Mouse (Mus musculus): Measurements from ENCODE around the gene Art5. TPM values are rescaled to one million over a fixed set of nuclear protein-coding genes. Genes with fewer than 3 reads are reported as not detected.
"Not testable (repeated sequence)": the region's sequence is repeated elsewhere in the genome, so short reads cannot be mapped to it uniquely, and the experiment has no call there.

Gene Art5
- polyA plus RNA-seq, 1 experiment = not detected

DNA sequence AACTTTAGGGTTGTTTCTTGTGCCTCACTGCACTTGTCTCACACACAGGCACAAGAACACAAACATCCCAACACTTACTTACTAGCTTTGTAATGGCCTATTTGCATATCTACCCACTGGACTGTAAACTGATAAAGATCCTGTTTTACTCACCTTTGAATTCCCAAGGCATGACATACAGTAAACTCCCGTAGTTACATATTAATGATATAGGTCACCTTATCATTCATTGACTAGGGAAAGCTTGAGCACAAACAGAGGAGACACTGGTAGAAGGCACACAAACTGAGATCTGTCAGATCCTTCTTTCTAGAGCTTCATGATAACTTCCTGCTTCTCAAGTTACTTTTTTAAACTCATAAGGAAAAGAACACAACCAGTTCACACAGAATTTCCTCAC lies 47.1 kb downstream of the Art5 start:
- Histone ChIP-seq H3K4me3 (ENCODE audit: insufficient read depth, low read depth, low read length) (no peak overlapping the region), H3K27ac (replicated peaks; ENCODE audit: low read depth, low read length) (no peak overlapping the region), H3K4me1 (ENCODE audit: control insufficient read depth, insufficient read depth, insufficient read length, low read length) (peaks cover 9% of the 10 kb centered on the region; the same call in 1 of the 2 replicates)

DNA sequence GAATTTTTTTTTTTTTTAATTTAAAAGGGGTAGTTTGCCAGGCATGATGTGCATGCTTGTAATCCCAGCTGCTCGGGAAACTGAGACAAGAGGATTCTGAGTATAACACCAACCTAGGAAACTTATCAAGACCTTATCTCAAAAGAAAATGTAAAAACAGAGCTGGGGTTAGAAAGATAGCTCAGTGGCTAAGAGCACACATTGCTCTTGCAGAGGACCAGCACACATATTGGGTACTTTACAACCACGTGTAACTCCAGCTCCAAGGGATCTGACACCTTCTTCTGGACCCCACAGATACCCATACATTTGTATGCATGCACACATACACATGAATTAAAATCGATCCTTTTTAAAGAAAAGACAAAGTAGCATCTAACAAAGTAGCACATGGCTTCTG lies 47.9 kb downstream of the Art5 start:
- H3K4me1 ChIP-seq (ENCODE audit: control insufficient read depth, insufficient read depth, insufficient read length, low read length) = peaks cover 7% of the 10 kb centered on the region; the same call in 1 of the 2 replicates
- H3K4me3 ChIP-seq (ENCODE audit: insufficient read depth, low read depth, low read length) = no peak overlapping the region
- no peak overlapping the region for H3K27ac ChIP-seq (replicated peaks; ENCODE audit: low read depth, low read length)

- not testable (repeated sequence) for H3K27ac ChIP-seq (replicated peaks; ENCODE audit: low read depth, low read length); H3K4me1 ChIP-seq (ENCODE audit: control insufficient read depth, insufficient read depth, insufficient read length, low read length); H3K4me3 ChIP-seq (ENCODE audit: insufficient read depth, low read depth, low read length)
Observed at GRCm38 (mm10) chr7:102048524-102048923, 60.8 kb downstream of the Art5 start.

Other genes starting within 250 kb of the Art5 start
- gene Anapc15, start 245.8 kb downstream of the Art5 start, polyA plus RNA-seq (2012; ENCODE audit: insufficient read depth, insufficient read length, missing spikeins) = 36.9 and 39.2 TPM in 2 replicates
- not detected in 2 replicates for gene Folr1, start 238.7 kb downstream of the Art5 start, polyA plus RNA-seq (2012; ENCODE audit: insufficient read depth, insufficient read length, missing spikeins)
- 169 and 170 TPM in 2 replicates for gene Lamtor1, start 203.6 kb downstream of the Art5 start, polyA plus RNA-seq (2012; ENCODE audit: insufficient read depth, insufficient read length, missing spikeins)
- gene Tomt, start 203.1 kb downstream of the Art5 start, polyA plus RNA-seq (2012; ENCODE audit: insufficient read depth, insufficient read length, missing spikeins) = not detected in 2 replicates
- 9.6 and 25.0 TPM in 2 replicates for gene Lrrc51, start 175.6 kb downstream of the Art5 start, polyA plus RNA-seq (2012; ENCODE audit: insufficient read depth, insufficient read length, missing spikeins)
- 55.8 and 74.0 TPM in 2 replicates for gene Numa1, start 175.4 kb downstream of the Art5 start, polyA plus RNA-seq (2012; ENCODE audit: insufficient read depth, insufficient read length, missing spikeins)
- gene Il18bp, start 90.8 kb downstream of the Art5 start, polyA plus RNA-seq (2012; ENCODE audit: insufficient read depth, insufficient read length, missing spikeins) = 9.8 and 12.0 TPM in 2 replicates
- 14.8 and 17.2 TPM in 2 replicates for gene Rnf121, start 44.0 kb downstream of the Art5 start, polyA plus RNA-seq (2012; ENCODE audit: insufficient read depth, insufficient read length, missing spikeins)
- 7.8 and 10.0 TPM in 2 replicates for gene Xndc1, start 44.0 kb downstream of the Art5 start, polyA plus RNA-seq (2012; ENCODE audit: insufficient read depth, insufficient read length, missing spikeins)
- gene Xntrpc, start 43.8 kb downstream of the Art5 start, polyA plus RNA-seq (2012; ENCODE audit: insufficient read depth, insufficient read length, missing spikeins) = 0.32 TPM in 1 of 2 replicates, not detected in the other
- gene Trpc2, start 26.4 kb downstream of the Art5 start, polyA plus RNA-seq (2012; ENCODE audit: insufficient read depth, insufficient read length, missing spikeins) = 0.54 TPM in 1 of 2 replicates, not detected in the other
- gene Art1, start 7.7 kb downstream of the Art5 start, polyA plus RNA-seq (2012; ENCODE audit: insufficient read depth, insufficient read length, missing spikeins) = 4.8 and 7.6 TPM in 2 replicates
- not detected in 2 replicates for gene Chrna10, start 7.3 kb upstream of the Art5 start, polyA plus RNA-seq (2012; ENCODE audit: insufficient read depth, insufficient read length, missing spikeins)
- 10.3 and 12.3 TPM in 2 replicates for gene Nup98, start 100.7 kb upstream of the Art5 start, polyA plus RNA-seq (2012; ENCODE audit: insufficient read depth, insufficient read length, missing spikeins)
- gene Pgap2, start 100.7 kb upstream of the Art5 start, polyA plus RNA-seq (2012; ENCODE audit: insufficient read depth, insufficient read length, missing spikeins) = 39.2 and 54.0 TPM in 2 replicates
- 25.4 and 29.6 TPM in 2 replicates for gene Rhog, start 146.6 kb upstream of the Art5 start, polyA plus RNA-seq (2012; ENCODE audit: insufficient read depth, insufficient read length, missing spikeins)
- 46.5 and 52.6 TPM in 2 replicates for gene Stim1, start 158.3 kb upstream of the Art5 start, polyA plus RNA-seq (2012; ENCODE audit: insufficient read depth, insufficient read length, missing spikeins)

Measured in brown adipose tissue, adult 24 weeks (tissue).